Mouse (Mus musculus) heart, postnatal 4 days (tissue): ENCODE data around the gene Gkap1. TPM values are rescaled to one million over a fixed set of nuclear protein-coding genes. Genes with fewer than 3 reads are reported as not detected.

ENCODE experiments used
- DNase-seq: peaks from one replicate; pipeline ENCODE4 v3.0.0; 2021
- microRNA-seq, 2 experiments: library from miRNA; unstranded; fragments of <30 nt; microRNA quantifications; one replicate each; pipeline ENCODE4 v1.2.0; 2021 to 2022
- total RNA-seq, 2 experiments: library from RNA; stranded (reverse); gene quantifications; 2 replicates each; pipeline ENCODE4 v1.2.3; 2021

The Gkap1 gene
- total RNA-seq, 2 experiments from 2014 or later, result 31.2 to 34.6 TPM

DNA sequence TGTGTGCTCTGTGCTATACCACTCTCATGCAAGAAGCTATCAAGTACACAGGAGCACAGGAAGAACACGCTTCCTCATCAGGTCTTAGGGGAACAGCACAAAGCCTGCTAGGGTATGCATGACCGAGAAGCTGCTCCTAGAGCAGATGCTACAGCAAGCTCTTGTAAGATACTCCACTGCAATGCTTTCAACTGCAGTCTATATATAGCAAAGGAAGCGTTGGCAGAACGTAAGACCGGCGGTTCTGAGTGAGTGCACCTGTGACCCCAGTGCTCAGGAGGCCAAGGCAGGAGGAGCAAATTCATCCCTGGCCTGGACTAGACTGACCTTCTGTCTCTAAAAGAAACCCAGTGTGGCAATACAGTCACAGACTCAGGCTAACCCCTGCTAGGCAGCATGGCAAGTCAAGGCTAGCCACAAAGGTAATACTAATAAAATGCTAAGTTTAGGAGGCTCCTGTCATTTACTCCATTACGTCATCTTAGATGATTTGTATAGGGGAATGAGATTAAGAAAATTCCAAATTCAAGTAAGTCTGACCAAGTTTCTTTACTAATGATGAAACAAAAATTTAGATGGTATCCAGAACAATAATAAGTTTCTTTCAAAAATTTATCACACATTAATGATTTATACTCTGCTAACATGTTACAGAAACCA lies 77.4 kb downstream of the Gkap1 start:
- DNase-seq, result no peak

DNA sequence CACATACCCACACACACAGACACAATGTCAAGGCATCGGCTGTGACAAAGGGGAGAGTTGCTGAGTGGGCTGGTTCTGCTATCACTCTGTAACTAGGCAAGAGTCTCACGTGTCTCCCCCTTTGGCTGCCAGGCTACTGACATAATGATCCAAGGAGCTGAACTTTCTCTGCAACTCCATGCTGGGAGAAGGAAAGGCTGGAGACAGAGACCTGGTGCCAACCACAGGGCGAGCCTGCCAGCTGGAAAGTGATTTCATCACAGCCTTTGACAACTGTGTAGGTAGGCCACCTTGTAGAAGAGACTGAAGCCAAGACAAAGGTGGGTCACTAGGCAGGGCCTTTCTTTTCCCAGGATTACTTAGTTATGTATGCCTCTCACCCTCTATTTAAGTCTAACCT lies 78.3 kb downstream of the Gkap1 start:
- DNase-seq, result no peak

- DNase-seq, result no peak
These were observed 80.6 kb downstream of the Gkap1 start for GRCm38 (mm10) chr13:58194908-58195307.

DNA sequence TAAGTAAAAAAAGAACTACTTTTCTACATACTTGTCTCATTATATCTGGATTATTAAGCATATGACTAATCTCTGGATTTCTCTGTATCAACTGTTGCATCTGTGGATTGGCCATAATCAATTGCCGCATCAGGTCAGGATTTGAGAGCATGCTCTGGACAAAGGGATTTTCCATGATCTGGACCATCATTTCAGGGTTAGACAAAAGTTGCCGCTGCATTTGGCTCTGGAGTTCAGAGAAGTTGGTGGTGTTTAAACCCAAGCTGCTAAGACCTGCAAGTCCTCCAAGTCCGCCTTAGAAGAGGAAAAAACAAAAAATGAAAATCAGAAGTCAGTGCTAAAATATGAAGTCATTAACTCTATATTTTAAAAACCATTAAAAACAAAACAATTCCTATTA lies 82.3 kb downstream of the Gkap1 start:
- DNase-seq, result no peak

GRCm38 (mm10) chr13:58192146-58192545 lies 83.4 kb downstream of the Gkap1 start:
- no peak for DNase-seq

DNA sequence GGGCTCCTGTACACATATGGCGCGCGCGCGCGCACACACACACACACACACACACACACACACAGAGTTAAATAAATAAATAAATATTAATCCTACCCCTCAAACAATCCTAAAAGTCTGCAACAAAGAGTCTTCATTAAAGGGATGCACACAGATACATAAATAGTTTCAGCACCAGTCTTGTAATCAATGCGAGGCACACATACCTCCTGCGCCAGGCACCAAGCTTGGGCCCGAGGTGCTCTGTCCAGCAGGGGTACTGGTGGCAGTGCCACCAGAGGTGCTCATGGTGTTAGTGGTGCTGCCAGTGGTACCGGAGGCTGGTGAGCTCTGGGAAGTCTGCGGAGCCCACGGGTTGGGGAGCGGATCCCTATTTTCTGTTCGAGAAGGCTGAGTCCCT lies 84.0 kb downstream of the Gkap1 start:
- DNase-seq, result no peak

- DNase-seq, result no peak
These were observed 86.0 kb downstream of the Gkap1 start for GRCm38 (mm10) chr13:58189473-58189872.

DNA sequence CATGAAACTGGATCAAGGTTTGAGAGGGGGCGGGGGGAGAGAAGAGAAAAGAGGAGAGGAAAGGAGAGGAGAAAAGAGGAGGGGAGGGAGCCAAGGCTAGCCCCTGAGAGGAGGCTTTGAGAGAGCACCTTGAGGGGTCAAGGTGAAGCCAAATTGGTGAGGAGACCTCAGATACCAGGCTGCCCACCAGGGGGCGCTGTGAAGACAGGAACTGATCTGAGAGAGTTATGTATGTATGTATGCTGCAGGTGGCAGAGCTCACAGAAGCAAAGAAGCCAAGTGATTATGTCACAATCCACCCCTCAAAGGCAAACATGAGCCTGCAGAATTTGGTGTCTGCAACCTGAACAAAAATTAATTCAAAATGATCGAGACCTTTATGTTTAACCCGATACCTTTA lies 87.1 kb downstream of the Gkap1 start:
- DNase-seq, result peak; percentile 92

- no peak for DNase-seq
These were observed 87.7 kb downstream of the Gkap1 start for GRCm38 (mm10) chr13:58187751-58188150.

- no peak for DNase-seq
These were observed 89.2 kb downstream of the Gkap1 start for GRCm38 (mm10) chr13:58186281-58186680.

GRCm38 (mm10) chr13:58184111-58184510 lies 91.4 kb downstream of the Gkap1 start:
- no peak for DNase-seq

Small RNAs within 50 kb of the gene (microRNA-seq; reads per million reads assigned to microRNA genes)
- 0 reads per million in 2 experiments for gene Mir6369

Other genes starting within 250 kb of the Gkap1 start
- 1 to 10 TPM; 5.6 to 5.8 TPM for gene Klhl3, start 162.1 kb downstream of the Gkap1 start, total RNA-seq
- gene Hnrnpa0, start 147.1 kb downstream of the Gkap1 start, total RNA-seq, result 100 to 1,000 TPM; 191 to 196 TPM
- gene Idnk, start 118.0 kb downstream of the Gkap1 start, total RNA-seq, result 10 to 100 TPM; 16.7 to 17.6 TPM
- 10 to 100 TPM; 71.3 to 74.6 TPM for gene Ubqln1, start 60.0 kb downstream of the Gkap1 start, total RNA-seq
- gene Kif27, start 83.4 kb upstream of the Gkap1 start, total RNA-seq, result under 1 TPM; 0.34 to 0.79 TPM
- gene 2210016F16Rik, start 109.5 kb upstream of the Gkap1 start, total RNA-seq, result 10 to 100 TPM; 18.6 to 18.7 TPM
- 10 to 100 TPM; 12.0 to 14.1 TPM for gene Rmi1, start 126.5 kb upstream of the Gkap1 start, total RNA-seq
- gene Hnrnpk, start 127.6 kb upstream of the Gkap1 start, total RNA-seq, result 100 to 1,000 TPM; 898 to 905 TPM